Mouse (Mus musculus) neutrophil, adult 83 days (primary cell): ENCODE results near the gene Pknox1. TPM values are rescaled to one million over a fixed set of nuclear protein-coding genes. Genes with fewer than 3 reads are reported as not detected.

Source experiments
- total RNA-seq, 2 experiments: library from RNA; stranded (reverse); gene quantifications; one replicate each; pipeline ENCODE4 v1.2.4; 2023

The Pknox1 gene
- total RNA-seq, result 10 to 100 TPM; 65.7 to 71.0 TPM

GRCm38 (mm10) chr17:31564015-31564857 is at the start of gene Pknox1:
TSS of gene Pknox1 (plus strand) at chr17:31564734.

GRCm38 (mm10) chr17:31519946-31520838 is 44.3 kb upstream of the Pknox1 start, which contains the start of the genes Wdr4 and Ndufv3:
TSS of gene Wdr4 (minus strand) at chr17:31519980.
TSS of gene Ndufv3 (plus strand) at chr17:31520115.

GRCm38 (mm10) chr17:31636942-31637811 is 72.6 kb downstream of the Pknox1 start, which contains the start of gene Cbs:
TSS of gene Cbs (minus strand) at chr17:31637238.

Other genes starting within 250 kb of the Pknox1 start
- gene Pde9a, start 178.5 kb upstream of the Pknox1 start, total RNA-seq, result not detected
- gene Wdr4, start 44.8 kb upstream of the Pknox1 start, total RNA-seq, result 10 to 100 TPM in 1 of 2 experiments, 1 to 10 TPM in 1; 8.4 to 10.2 TPM
- 100 to 1,000 TPM; 101 to 102 TPM for gene Ndufv3, start 44.6 kb upstream of the Pknox1 start, total RNA-seq
- gene Cbs, start 72.5 kb downstream of the Pknox1 start, total RNA-seq, result under 1 TPM; 0.53 to 0.59 TPM
- 100 to 1,000 TPM; 176 to 196 TPM for gene U2af1, start 94.2 kb downstream of the Pknox1 start, total RNA-seq
- gene Cryaa, start 113.1 kb downstream of the Pknox1 start, total RNA-seq, result not detected